Mouse (Mus musculus): ENCODE results near the gene Gm7982.
"Not testable (repeated sequence)": the region's sequence is repeated elsewhere in the genome, so short reads cannot be mapped to it uniquely, and the experiment has no call there.

Gm7982 gene

DNA sequence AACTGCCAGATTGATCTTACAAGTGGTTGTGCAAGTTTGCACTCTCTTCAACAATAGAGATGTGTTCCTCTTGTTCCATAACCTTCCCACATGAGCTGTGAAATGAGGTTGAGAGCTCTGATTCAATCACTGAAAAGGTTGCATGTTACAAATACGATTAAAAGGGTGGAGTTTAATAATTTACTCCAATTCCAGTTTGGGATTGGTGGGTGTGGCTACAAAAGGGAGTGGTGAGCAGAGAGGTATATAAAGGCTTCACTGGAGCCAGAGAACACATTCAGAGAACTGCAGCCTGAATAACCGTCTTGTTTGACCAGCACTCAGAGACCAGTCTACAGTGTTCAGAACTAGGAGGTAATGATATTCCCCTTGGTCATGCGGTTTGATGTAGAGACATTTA lies at the start of gene Gm7982:
Gene Gm7982, plus strand, starts transcription at position 301 of the 400 bp plus-strand sequence.
- not testable (repeated sequence) for DNase-seq (ENCODE audit: low read depth, low spot score)

DNA sequence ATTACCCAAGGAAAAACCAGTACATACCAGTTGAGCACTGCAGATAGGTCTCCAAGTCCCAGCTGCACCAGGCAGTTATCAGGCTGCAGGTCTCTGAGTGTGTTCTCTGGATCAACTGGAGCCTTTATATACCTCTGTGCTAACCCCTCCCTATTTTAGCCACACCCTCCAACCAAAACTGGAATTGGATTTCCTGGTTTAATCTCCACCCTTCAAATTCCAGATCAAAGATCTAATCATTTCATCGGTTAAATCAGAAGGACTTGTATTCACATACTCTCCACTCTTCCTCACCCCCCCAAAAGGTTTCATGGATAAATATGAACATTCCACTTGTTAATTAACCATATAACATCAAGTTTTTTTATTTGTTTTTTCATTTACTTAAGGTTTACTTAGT lies 5.7 kb upstream of the Gm7982 start, which contains the start of gene Gm7978:
Gene Gm7978, minus strand, starts transcription at position 101 of the 400 bp plus-strand sequence.
- DNase-seq (ENCODE audit: low read depth, low spot score) = not testable (repeated sequence)

DNA sequence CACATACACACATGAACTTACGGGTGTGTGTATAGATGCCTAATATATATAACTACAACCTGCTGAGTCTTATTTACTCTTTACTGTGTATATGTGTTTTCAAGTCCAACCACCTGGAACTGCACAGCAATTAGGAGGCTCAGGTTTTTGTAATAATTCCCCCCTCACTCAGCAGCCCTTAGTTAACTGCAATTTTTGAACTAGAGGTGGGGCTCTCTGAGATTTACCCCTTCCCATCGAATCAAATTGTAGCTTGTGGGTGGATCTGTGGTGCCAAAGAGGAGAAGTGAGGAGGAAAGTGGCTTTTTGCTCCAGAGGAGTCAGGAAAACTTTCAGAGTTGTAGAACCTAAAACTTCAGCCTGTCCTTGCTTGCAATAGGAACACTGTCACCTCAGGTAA lies 33.9 kb downstream of the Gm7982 start, which contains the start of gene E330014E10Rik:
Gene E330014E10Rik, plus strand, starts transcription at position 301 of the 400 bp plus-strand sequence.
- DNase-seq (ENCODE audit: low read depth, low spot score) = not testable (repeated sequence)

All from CD4-positive, CD25-positive, alpha-beta regulatory T cell, adult 2 months (primary cell).